In genomic region chr6:40434697-40435096, GRCm38 (mm10) we compare ENCODE assay signal across 9 mouse cellular contexts. TPM values are rescaled to one million over a fixed set of nuclear protein-coding genes. Genes with fewer than 3 reads are reported as not detected.
DNase-seq lines count a peak whose midpoint lies in the region; ATAC-seq and TF ChIP-seq lines count a peak whose summit lies in the region.
"Had no signal": no experiment of that assay in that cellular context is flagged by ENCODE, and none has a peak within 500 bp of the region (broad histone marks: within the 10 kb centered on the region; RNA-seq: fewer than 3 reads in every experiment).

No protein-coding gene starts in this region.

- no peak for ATAC-seq in heart, embryonic 16.5 days (replicated peaks; ENCODE audit: extremely low read depth, insufficient read depth, low FRiP score)
- ATAC-seq in midbrain, embryonic 11.5 days (ENCODE audit: low FRiP score): no peak
- ATAC-seq in granulocyte monocyte progenitor cell, adult 5-6 weeks (replicated peaks; ENCODE audit: poor library complexity, severe bottlenecking): no peak

- no peak for TF ChIP-seq POLR2A in bone marrow, adult 2 months (IDR thresholded peaks at IDR 0.05; ENCODE audit: borderline replicate concordance, control insufficient read depth, low read depth, low read length)

- peak overlapping the region; percentile 89 for H3K4me3 ChIP-seq in heart, embryonic 16.5 days (ENCODE audit: low read length)
- H3K4me3 ChIP-seq in bone marrow, adult 2 months (replicated peaks; ENCODE audit: control insufficient read depth, low read depth, low read length): peak overlapping the region; percentile 1
- peak overlapping the region; percentile 88 for H3K4me3 ChIP-seq in hindbrain, embryonic 10.5 days
- peak overlapping the region; percentile 76 for H3K4me3 ChIP-seq in midbrain, embryonic 11.5 days (ENCODE audit: low read depth, low read length)

- H3K4me1 ChIP-seq in heart, embryonic 16.5 days (ENCODE audit: control insufficient read depth, insufficient read depth, low read length): 0 out of 2 replicates have a peak, but pooled peaks cover 2% of the 10 kb centered on the region
- H3K4me1 ChIP-seq in bone marrow, adult 2 months (ENCODE audit: control insufficient read depth, insufficient read depth, low read length): peaks cover 8% of the 10 kb centered on the region
- H3K4me1 ChIP-seq in hindbrain, embryonic 10.5 days (replicated peaks): peaks cover 24% of the 10 kb centered on the region
- peaks cover 8% of the 10 kb centered on the region; the same call in 1 of the 2 replicates for H3K4me1 ChIP-seq in midbrain, embryonic 11.5 days (ENCODE audit: control insufficient read depth, insufficient read depth, low read length)

- H3K27ac ChIP-seq in heart, embryonic 16.5 days (ENCODE audit: low read length): no peak overlapping the region
- H3K27ac ChIP-seq in bone marrow, adult 2 months (ENCODE audit: control insufficient read depth, insufficient read depth, low read depth, low read length, poor library complexity): no peak overlapping the region
- H3K27ac ChIP-seq in hindbrain, embryonic 10.5 days: peak overlapping the region; percentile 96
- 0 out of 2 replicates have a peak overlapping the region, but pooled peaks have one; percentile 73 for H3K27ac ChIP-seq in midbrain, embryonic 11.5 days (ENCODE audit: low read depth, low read length)

- no peak overlapping the region for H3K9ac ChIP-seq in heart, embryonic 16.5 days (ENCODE audit: low read length)
- peak overlapping the region; percentile 91 for H3K9ac ChIP-seq in midbrain, embryonic 11.5 days (ENCODE audit: low read length)

- TF ChIP-seq CTCF in bone marrow, adult 2 months (IDR thresholded peaks at IDR 0.05; ENCODE audit: control insufficient read depth, insufficient read depth, low read length): no peak

- H3K36me3 ChIP-seq in heart, embryonic 16.5 days (ENCODE audit: control insufficient read depth, insufficient read depth): no peaks in the 10 kb centered on the region
- no peaks in the 10 kb centered on the region for H3K36me3 ChIP-seq in hindbrain, embryonic 10.5 days
- no peaks in the 10 kb centered on the region for H3K36me3 ChIP-seq in midbrain, embryonic 11.5 days (ENCODE audit: control insufficient read depth, insufficient read depth, low read length)

- 13% methylated on average over 7 of the region's 7 CpGs for WGBS in heart, embryonic 16.5 days
- 40% methylated on average over 7 of the region's 7 CpGs for WGBS in bone marrow, adult 2 months
- 10% methylated on average over 7 of the region's 7 CpGs for WGBS in hindbrain, embryonic 10.5 days
- WGBS in midbrain, embryonic 11.5 days: 8% methylated on average over 7 of the region's 7 CpGs

- H3K4me2 ChIP-seq in heart, embryonic 16.5 days (ENCODE audit: low read depth, low read length): peak overlapping the region; percentile 96
- H3K4me2 ChIP-seq in midbrain, embryonic 11.5 days: peak overlapping the region; percentile 84

- H3K27me3 ChIP-seq in heart, embryonic 16.5 days (ENCODE audit: control insufficient read depth, insufficient read depth, low read length): peaks cover 5% of the 10 kb centered on the region; the same call in 1 of the 2 replicates
- peaks cover 28% of the 10 kb centered on the region for H3K27me3 ChIP-seq in hindbrain, embryonic 10.5 days (ENCODE audit: insufficient read depth, poor library complexity, severe bottlenecking)
- H3K27me3 ChIP-seq in midbrain, embryonic 11.5 days (ENCODE audit: control insufficient read depth, insufficient read depth, low read length): no peaks in the 10 kb centered on the region

- H3K9me3 ChIP-seq in heart, embryonic 16.5 days (replicated peaks; ENCODE audit: control insufficient read depth, low read length): no peaks in the 10 kb centered on the region
- no peaks in the 10 kb centered on the region for H3K9me3 ChIP-seq in hindbrain, embryonic 10.5 days
- no peaks in the 10 kb centered on the region for H3K9me3 ChIP-seq in midbrain, embryonic 11.5 days (ENCODE audit: control insufficient read depth, low read length)

- no peak for DNase-seq in heart, adult 11 months
- peak; percentile 11 for DNase-seq in hindbrain, embryonic 10.5 days (ENCODE audit: low spot score)
- DNase-seq in midbrain, embryonic 11.5 days (ENCODE audit: low spot score, missing footprints): no peak
- no peak for DNase-seq in urinary bladder, postnatal 4 days (ENCODE audit: low spot score in 2 of 2)
- no peak for DNase-seq in adrenal gland, adult (ENCODE audit: inconsistent age in 2 of 2, low spot score in 1 of 2)

RNA-seq across cellular contexts. Expression of gene E330009J07Rik, which starts 1.2 kb away (rescaled TPM):
- polyA plus RNA-seq in heart, embryonic 16.5 days (2015; fragmentation: Nextera tagmentation; extraction: Ambion mirVana): 3.9 TPM in 2 replicates
- 1.5 and 3.8 TPM in 2 replicates for polyA plus RNA-seq in bone marrow, adult 2 months (2011; ENCODE audit: insufficient read depth, insufficient read length, low replicate concordance, missing spikeins)
- 10.1 and 12.4 TPM in 2 replicates for polyA plus RNA-seq in hindbrain, embryonic 10.5 days (2016; fragmentation: Nextera tagmentation; extraction: Ambion mirVana)
- 13.1 and 15.8 TPM in 2 replicates for polyA plus RNA-seq in midbrain, embryonic 11.5 days (2014; fragmentation: Nextera tagmentation; extraction: Ambion mirVana)
- 5.3 and 10.0 TPM in 2 replicates for total RNA-seq in granulocyte monocyte progenitor cell, adult 5-6 weeks (2014; fragmentation: Nextera tagmentation)
- 9.8 and 10.0 TPM in 2 replicates for total RNA-seq in granulocyte monocyte progenitor cell, adult 5-6 weeks (2017)

RNA-seq across cellular contexts. Expression of gene Wee2, which starts 4.2 kb away (rescaled TPM):
- not detected in 2 replicates for polyA plus RNA-seq in heart, embryonic 16.5 days (2015; fragmentation: Nextera tagmentation; extraction: Ambion mirVana)
- polyA plus RNA-seq in bone marrow, adult 2 months (2011; ENCODE audit: insufficient read depth, insufficient read length, low replicate concordance, missing spikeins): not detected in 2 replicates
- 0.21 TPM in 1 of 2 replicates, not detected in the other for polyA plus RNA-seq in hindbrain, embryonic 10.5 days (2016; fragmentation: Nextera tagmentation; extraction: Ambion mirVana)
- polyA plus RNA-seq in midbrain, embryonic 11.5 days (2014; fragmentation: Nextera tagmentation; extraction: Ambion mirVana): not detected in 2 replicates
- total RNA-seq in granulocyte monocyte progenitor cell, adult 5-6 weeks (2014; fragmentation: Nextera tagmentation): not detected in 2 replicates
- not detected in 2 replicates for total RNA-seq in granulocyte monocyte progenitor cell, adult 5-6 weeks (2017)
- polyA plus RNA-seq: Patski had no signal

RNA-seq across cellular contexts. Expression of gene Ssbp1, which starts 36.5 kb away (rescaled TPM):
- 99.6 and 130 TPM in 2 replicates for polyA plus RNA-seq in heart, embryonic 16.5 days (2015; fragmentation: Nextera tagmentation; extraction: Ambion mirVana)
- polyA plus RNA-seq in bone marrow, adult 2 months (2011; ENCODE audit: insufficient read depth, insufficient read length, low replicate concordance, missing spikeins): 48.1 and 71.7 TPM in 2 replicates
- 175 and 200 TPM in 2 replicates for polyA plus RNA-seq in hindbrain, embryonic 10.5 days (2016; fragmentation: Nextera tagmentation; extraction: Ambion mirVana)
- polyA plus RNA-seq in midbrain, embryonic 11.5 days (2014; fragmentation: Nextera tagmentation; extraction: Ambion mirVana): 183 and 194 TPM in 2 replicates
- 197 and 221 TPM in 2 replicates for total RNA-seq in granulocyte monocyte progenitor cell, adult 5-6 weeks (2014; fragmentation: Nextera tagmentation)
- 146 and 170 TPM in 2 replicates for total RNA-seq in granulocyte monocyte progenitor cell, adult 5-6 weeks (2017)

RNA-seq across cellular contexts. Expression of gene Tas2r137, which starts 56.3 kb away (rescaled TPM):
- not detected in 2 replicates for polyA plus RNA-seq in heart, embryonic 16.5 days (2015; fragmentation: Nextera tagmentation; extraction: Ambion mirVana)
- not detected in 2 replicates for polyA plus RNA-seq in bone marrow, adult 2 months (2011; ENCODE audit: insufficient read depth, insufficient read length, low replicate concordance, missing spikeins)
- polyA plus RNA-seq in hindbrain, embryonic 10.5 days (2016; fragmentation: Nextera tagmentation; extraction: Ambion mirVana): not detected in 2 replicates
- 0.36 TPM in 1 of 2 replicates, not detected in the other for polyA plus RNA-seq in midbrain, embryonic 11.5 days (2014; fragmentation: Nextera tagmentation; extraction: Ambion mirVana)
- total RNA-seq in granulocyte monocyte progenitor cell, adult 5-6 weeks (2014; fragmentation: Nextera tagmentation): 0.88 TPM in 1 of 2 replicates, not detected in the other
- total RNA-seq in granulocyte monocyte progenitor cell, adult 5-6 weeks (2017): 1.7 TPM in 1 of 2 replicates, not detected in the other

RNA-seq across cellular contexts. Expression of gene Tas2r108, which starts 58.6 kb away (rescaled TPM):
- polyA plus RNA-seq in heart, embryonic 16.5 days (2015; fragmentation: Nextera tagmentation; extraction: Ambion mirVana): not detected in 2 replicates
- polyA plus RNA-seq in bone marrow, adult 2 months (2011; ENCODE audit: insufficient read depth, insufficient read length, low replicate concordance, missing spikeins): not detected in 2 replicates
- 0.30 TPM in 1 of 2 replicates, not detected in the other for polyA plus RNA-seq in hindbrain, embryonic 10.5 days (2016; fragmentation: Nextera tagmentation; extraction: Ambion mirVana)
- 0.14 and 0.17 TPM in 2 replicates for polyA plus RNA-seq in midbrain, embryonic 11.5 days (2014; fragmentation: Nextera tagmentation; extraction: Ambion mirVana)
- total RNA-seq in granulocyte monocyte progenitor cell, adult 5-6 weeks (2014; fragmentation: Nextera tagmentation): not detected in 2 replicates
- not detected in 2 replicates for total RNA-seq in granulocyte monocyte progenitor cell, adult 5-6 weeks (2017)

Comparison
In these comparisons a context has a peak if more than half of its experiments do, and no peak if none do; other contexts are left out.
1. H3K27ac ChIP-seq: peak in hindbrain, embryonic 10.5 days (single experiment) and midbrain, embryonic 11.5 days (single experiment); none in heart, embryonic 16.5 days (single experiment) and bone marrow, adult 2 months (single experiment).
2. H3K4me3 ChIP-seq: peak in every context shown above with its lines; median percentile 89 in heart, embryonic 16.5 days; 88 in hindbrain, embryonic 10.5 days; 76 in midbrain, embryonic 11.5 days; 1 in bone marrow, adult 2 months.